Mouse (Mus musculus) heart, adult 2 months (tissue): ENCODE measurements around the gene Filip1.

Experiments used
- CTCF ChIP-seq: fragments of 200-600 bp; IDR thresholded peaks from 2 replicates; pipeline ENCODE4 v1.8.1; 2022; ENCODE audit warnings: antibody characterized with exemption, mild to moderate bottlenecking, moderate library complexity
- EP300 ChIP-seq: fragments of 200-500 bp; IDR thresholded peaks from 2 replicates; pipeline ENCODE4 v1.6.1; 2011; ENCODE audit warnings: low read depth, low read length, control low read depth; ENCODE audit not compliant: insufficient read depth
- POLR2A ChIP-seq: fragments of 200-500 bp; IDR thresholded peaks from 2 replicates; pipeline ENCODE4 v1.6.1; 2011; ENCODE audit warnings: mild to moderate bottlenecking, low read depth, low read length, control low read depth; ENCODE audit not compliant: insufficient read depth

GRCm38 (mm10) chr9:79969544-79969943, 43.1 kb downstream of the Filip1 start:
- no peak for TF ChIP-seq CTCF
- TF ChIP-seq EP300 = no peak
- TF ChIP-seq POLR2A = no peak
